Mouse (Mus musculus) midbrain, embryonic 11.5 days (tissue): ENCODE measurements at regions not wholly inside any gene's neighbourhood (a gene's known extent, or its start where the extent isn't known, plus 50 kb on each side); places are given as distances from the start of the nearest gene placed in this dataset.

ENCODE experiments used
- ATAC-seq: fragments of 200-750 bp; cut with Nextera tagmentation; 2 replicates; pipeline ENCODE4 v1.8.0; 2017; ENCODE audit warnings: moderate TSS enrichment, moderate library complexity; ENCODE audit not compliant: low FRiP score
- DNase-seq: peaks from one replicate; pipeline ENCODE4 v3.0.0; 2015; ENCODE audit warnings: low spot score; ENCODE audit errors: missing footprints
- H3K27ac ChIP-seq: fragments of 300-500 bp; sonication (generic); 2 replicates; pipeline ENCODE4 v1.5.1; 2014; ENCODE audit warnings: low read depth, low read length
- H3K27me3 ChIP-seq: fragments of 300-500 bp; sonication (generic); 2 replicates; pipeline ENCODE4 v1.6.1; 2014; ENCODE audit warnings: mild to moderate bottlenecking, low read length, moderate library complexity, mixed read lengths; ENCODE audit not compliant: control insufficient read depth, insufficient read depth
- H3K36me3 ChIP-seq: fragments of 300-500 bp; sonication (generic); 2 replicates; pipeline ENCODE4 v1.6.1; 2014; ENCODE audit warnings: mild to moderate bottlenecking, low read length, moderate library complexity, mixed read lengths; ENCODE audit not compliant: control insufficient read depth, insufficient read depth
- H3K4me1 ChIP-seq: fragments of 300-500 bp; sonication (generic); 2 replicates; pipeline ENCODE4 v1.6.1; 2014; ENCODE audit warnings: low read length; ENCODE audit not compliant: control insufficient read depth, insufficient read depth
- H3K4me2 ChIP-seq: fragments of 300-500 bp; sonication (generic); 2 replicates; pipeline ENCODE4 v1.6.1; 2014; ENCODE audit warnings: mild to moderate bottlenecking, moderate library complexity
- H3K4me3 ChIP-seq: fragments of 300-500 bp; sonication (generic); 2 replicates; pipeline ENCODE4 v1.5.1; 2014; ENCODE audit warnings: low read depth, low read length
- H3K9ac ChIP-seq: fragments of 300-500 bp; sonication (generic); 2 replicates; pipeline ENCODE4 v1.6.1; 2014; ENCODE audit warnings: low read length
- H3K9me3 ChIP-seq: fragments of 300-500 bp; sonication (generic); 2 replicates; pipeline ENCODE4 v1.6.1; 2016; ENCODE audit warnings: low read length; ENCODE audit not compliant: control insufficient read depth
- WGBS: fragments of 180-500 bp; shearing (Covaris S2); extraction: QIAGEN DNeasy Blood & Tissue Kit; methylation state at CpG from one replicate; pipeline ENCODE4 v1.1.7; 2014; 5-methylcytosine and 5-hydroxymethylcytosine counted together

DNA sequence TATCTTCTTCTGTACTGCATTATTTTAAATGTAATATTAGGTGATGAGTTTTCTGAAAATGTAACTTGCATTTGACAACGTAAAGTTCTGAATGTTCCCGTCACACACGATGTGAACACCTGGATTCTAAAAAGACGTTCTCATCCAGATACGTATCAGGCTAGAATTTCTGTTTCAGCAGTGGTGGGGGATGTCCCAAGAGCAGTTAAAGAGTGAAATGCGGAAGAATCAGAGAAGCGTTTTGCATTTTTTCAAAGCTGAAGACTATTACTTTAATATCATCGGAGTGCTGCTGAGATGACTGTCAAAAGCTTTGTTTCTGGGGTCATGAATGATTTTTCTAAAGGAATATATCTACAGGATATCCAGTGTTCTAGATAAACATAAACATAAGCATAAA, 186.7 kb downstream of the Atxn7l3b start:
- 94% methylated on average over 8 of the region's 8 CpGs for WGBS
- H3K27ac ChIP-seq = no peak overlapping the region
- no peaks in the 10 kb centered on the region for H3K4me1 ChIP-seq
- H3K36me3 ChIP-seq = no peaks in the 10 kb centered on the region
- H3K4me3 ChIP-seq = no peak overlapping the region
- ATAC-seq (no peak), DNase-seq (no peak)
- no peaks in the 10 kb centered on the region for H3K27me3 ChIP-seq
- no peak overlapping the region for H3K4me2 ChIP-seq
- H3K9me3 ChIP-seq = no peaks in the 10 kb centered on the region
- H3K9ac ChIP-seq = no peak overlapping the region
